Mouse (Mus musculus) stomach, embryonic 16.5 days (tissue): ENCODE data around the gene Apaf1. TPM values are rescaled to one million over a fixed set of nuclear protein-coding genes. Genes with fewer than 3 reads are reported as not detected.

ENCODE experiments used
- ATAC-seq: fragments of 200-750 bp; cut with Nextera tagmentation; 2 replicates; pipeline ENCODE4 v1.8.0; 2017; ENCODE audit warnings: moderate number of reproducible peaks, moderate TSS enrichment; ENCODE audit not compliant: insufficient read depth, low FRiP score
- H3K27ac ChIP-seq: fragments of 300-500 bp; sonication (generic); 2 replicates; pipeline ENCODE4 v1.5.1; 2014; ENCODE audit warnings: low read length
- H3K27me3 ChIP-seq: fragments of 300-500 bp; sonication (generic); 2 replicates; pipeline ENCODE4 v1.6.1; 2014; ENCODE audit warnings: low read length, control low read depth, mixed read lengths; ENCODE audit not compliant: control insufficient read depth, insufficient read depth
- H3K36me3 ChIP-seq: fragments of 300-500 bp; sonication (generic); 2 replicates; pipeline ENCODE4 v1.6.1; 2014; ENCODE audit warnings: low read length; ENCODE audit not compliant: control insufficient read depth, insufficient read depth
- H3K4me1 ChIP-seq: fragments of 300-500 bp; sonication (generic); 2 replicates; pipeline ENCODE4 v1.6.1; 2014; ENCODE audit warnings: low read length, control low read depth, mixed read lengths; ENCODE audit not compliant: control insufficient read depth, insufficient read depth
- H3K4me2 ChIP-seq: fragments of 300-500 bp; sonication (generic); 2 replicates; pipeline ENCODE4 v1.6.1; 2014; ENCODE audit warnings: low read depth, low read length, mixed read lengths
- H3K4me3 ChIP-seq: fragments of 300-500 bp; sonication (generic); replicated peaks from 2 replicates; pipeline ENCODE4 v1.5.1; 2014; ENCODE audit warnings: mild to moderate bottlenecking, low read length
- H3K9ac ChIP-seq: fragments of 300-500 bp; sonication (generic); 2 replicates; pipeline ENCODE4 v1.6.1; 2014; ENCODE audit warnings: low read length
- H3K9me3 ChIP-seq: fragments of 300-500 bp; sonication (generic); replicated peaks from 2 replicates; pipeline ENCODE4 v1.6.1; 2016; ENCODE audit warnings: low read length, control low read depth; ENCODE audit not compliant: control insufficient read depth
- WGBS: fragments of 180-500 bp; shearing (Covaris S2); extraction: QIAGEN DNeasy Blood & Tissue Kit; methylation state at CpG from one replicate; pipeline ENCODE4 v1.1.7; 2014; 5-methylcytosine and 5-hydroxymethylcytosine counted together
- polyA plus RNA-seq: library from polyadenylated mRNA; unstranded; fragments of >200 nt; fragmentation: Nextera tagmentation; extraction: Ambion mirVana; gene quantifications from 2 replicates; pipeline ENCODE4 v1.2.1, GENCODE M21; 2015

Apaf1 gene
- polyA plus RNA-seq, 1 experiment from 2014 or later, result 15.1 TPM

DNA sequence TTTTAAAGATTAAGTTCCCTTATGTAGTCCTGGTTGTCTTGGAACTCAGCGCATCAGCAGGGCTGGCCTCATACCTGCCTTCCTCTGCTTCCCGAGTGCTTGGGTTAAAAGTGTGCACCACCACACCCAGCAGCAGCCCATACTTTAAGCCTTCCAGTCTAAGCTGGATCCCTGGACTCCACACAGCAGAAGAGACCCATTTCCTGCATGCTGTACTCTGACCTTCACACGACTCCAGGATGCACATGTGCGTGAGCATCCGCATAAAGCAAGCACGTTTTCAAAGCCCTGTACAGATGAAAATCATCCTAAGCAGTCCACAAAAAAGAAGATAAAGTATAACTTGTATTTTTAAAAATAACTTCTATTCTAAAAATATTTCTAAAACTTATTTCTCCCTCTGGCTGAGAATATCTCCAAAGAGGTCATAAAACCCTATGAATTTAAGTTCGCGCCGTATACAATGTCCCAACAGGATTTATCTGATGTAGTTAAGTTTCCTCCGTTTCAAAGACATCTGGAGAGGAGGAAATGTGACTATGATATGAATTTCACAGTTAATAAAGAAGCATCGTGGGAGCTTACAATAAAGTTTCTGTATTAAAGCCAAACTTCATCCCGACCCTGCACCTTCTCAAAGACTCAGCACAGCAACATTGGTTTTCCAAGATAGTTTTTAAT lies 76.6 kb downstream of the Apaf1 start:
- Histone ChIP-seq H3K9ac (no peak overlapping the region), H3K4me1 (no peaks in the 10 kb centered on the region), H3K4me2 (no peak overlapping the region), H3K9me3 (no peaks in the 10 kb centered on the region), H3K4me3 (no peak overlapping the region), H3K27me3 (no peaks in the 10 kb centered on the region), H3K27ac (no peak overlapping the region), H3K36me3 (no peaks in the 10 kb centered on the region)
- 78% methylated on average over 12 of the region's 12 CpGs for WGBS
- no peak for ATAC-seq

DNA sequence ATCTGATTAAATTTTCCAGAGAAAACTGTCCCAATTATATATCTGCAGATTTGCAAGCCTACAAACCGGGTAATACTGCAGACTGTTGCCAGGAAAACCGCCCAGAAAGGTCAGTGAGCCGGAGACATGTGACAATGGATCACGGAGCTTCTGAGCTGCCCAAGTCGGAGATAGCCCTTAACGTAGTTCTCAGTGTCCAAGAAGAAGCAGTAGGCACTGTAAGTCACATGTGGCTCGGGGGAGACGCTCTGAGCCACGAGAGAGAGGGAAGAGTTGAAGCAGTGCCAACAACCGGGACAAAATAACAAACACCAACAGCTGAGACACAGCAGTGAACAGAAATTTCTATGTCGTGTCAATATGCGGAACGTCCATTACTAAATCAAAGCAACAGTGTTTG lies 81.1 kb downstream of the Apaf1 start:
- 0 out of 2 replicates have a peak, but pooled peaks cover 4% of the 10 kb centered on the region for H3K36me3 ChIP-seq
- H3K4me3 ChIP-seq, result no peak overlapping the region
- no peaks in the 10 kb centered on the region for H3K9me3 ChIP-seq
- no peaks in the 10 kb centered on the region for H3K27me3 ChIP-seq
- 72% methylated on average over 13 of the region's 13 CpGs for WGBS
- no peak overlapping the region for H3K27ac ChIP-seq
- no peaks in the 10 kb centered on the region for H3K4me1 ChIP-seq
- no peak for ATAC-seq
- H3K9ac ChIP-seq, result no peak overlapping the region
- no peak overlapping the region for H3K4me2 ChIP-seq

DNA sequence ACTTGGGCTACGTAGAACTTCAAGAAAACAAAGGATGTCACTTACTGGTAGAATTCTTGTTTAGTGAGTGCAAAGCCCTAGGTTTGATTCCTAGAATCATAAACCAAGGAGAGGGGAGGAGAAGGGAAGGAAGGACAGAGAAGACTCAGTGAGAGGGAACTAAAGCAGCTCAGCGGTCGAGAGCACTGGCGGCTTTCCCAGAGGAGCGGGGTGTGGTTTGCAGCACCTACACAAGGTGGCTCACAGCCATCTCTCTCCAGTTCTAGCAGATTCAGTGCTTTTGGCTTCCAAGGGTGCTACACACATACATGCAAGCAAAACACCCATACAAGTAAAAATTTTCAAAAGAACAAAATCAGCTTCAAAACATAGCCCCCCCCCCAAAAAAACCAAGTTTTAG lies 82.7 kb downstream of the Apaf1 start:
- Histone ChIP-seq H3K36me3 (0 out of 2 replicates have a peak, but pooled peaks cover 4% of the 10 kb centered on the region), H3K27me3 (no peaks in the 10 kb centered on the region), H3K27ac (no peak overlapping the region), H3K4me2 (no peak overlapping the region), H3K9me3 (no peaks in the 10 kb centered on the region), H3K4me1 (no peaks in the 10 kb centered on the region), H3K9ac (no peak overlapping the region), H3K4me3 (no peak overlapping the region)
- no peak for ATAC-seq
- WGBS, result 83% methylated on average over 5 of the region's 5 CpGs

DNA sequence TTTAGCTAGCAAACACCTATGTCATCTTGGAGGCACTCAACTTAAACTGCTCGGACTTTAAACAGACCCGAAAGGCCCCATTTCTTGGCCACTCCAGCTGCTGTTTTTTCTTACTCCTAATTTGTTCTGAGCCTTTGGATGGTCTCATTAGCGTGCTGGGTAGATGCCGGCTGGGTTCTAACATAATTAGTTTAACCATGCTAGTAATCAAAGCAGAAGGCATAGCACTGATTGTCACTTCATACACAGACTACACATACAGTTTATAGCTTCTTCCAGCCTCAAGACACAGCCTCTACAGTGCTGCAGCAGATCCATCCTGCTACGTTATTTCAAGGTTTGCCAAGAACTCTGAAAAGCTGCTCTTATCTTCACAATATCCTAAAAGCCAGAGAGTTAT lies 88.7 kb downstream of the Apaf1 start:
- Histone ChIP-seq H3K27ac (no peak overlapping the region), H3K27me3 (no peaks in the 10 kb centered on the region), H3K4me2 (no peak overlapping the region), H3K4me3 (no peak overlapping the region), H3K9ac (no peak overlapping the region), H3K9me3 (no peaks in the 10 kb centered on the region), H3K4me1 (no peaks in the 10 kb centered on the region), H3K36me3 (0 out of 2 replicates have a peak, but pooled peaks cover 8% of the 10 kb centered on the region)
- no peak for ATAC-seq
- WGBS, result 87% methylated on average over 5 of the region's 5 CpGs

DNA sequence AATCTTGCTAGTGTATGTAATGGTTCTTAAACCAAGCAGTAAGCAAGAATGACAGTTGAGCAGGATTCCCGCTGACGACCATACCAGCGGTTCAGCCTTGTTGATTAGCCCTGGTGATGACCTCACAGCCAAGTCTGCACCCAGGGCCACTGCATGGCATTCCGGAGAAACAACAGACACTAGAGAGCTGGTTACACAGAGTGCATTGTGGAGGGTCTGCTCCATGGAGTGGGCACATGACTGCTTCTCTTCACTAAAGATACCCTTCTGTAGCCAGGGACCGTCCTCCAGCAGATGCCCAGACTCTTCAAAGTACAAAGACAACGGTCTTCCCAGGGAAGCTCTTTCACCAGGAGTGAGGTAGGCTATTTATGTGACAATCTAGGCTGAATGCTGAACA lies 90.3 kb downstream of the Apaf1 start:
- H3K27me3 ChIP-seq, result no peaks in the 10 kb centered on the region
- no peak for ATAC-seq
- H3K36me3 ChIP-seq, result 0 out of 2 replicates have a peak, but pooled peaks cover 8% of the 10 kb centered on the region
- H3K27ac ChIP-seq, result no peak overlapping the region
- no peaks in the 10 kb centered on the region for H3K9me3 ChIP-seq
- no peaks in the 10 kb centered on the region for H3K4me1 ChIP-seq
- no peak overlapping the region for H3K9ac ChIP-seq
- WGBS, result 87% methylated on average over 6 of the region's 6 CpGs
- no peak overlapping the region for H3K4me2 ChIP-seq
- H3K4me3 ChIP-seq, result no peak overlapping the region

DNA sequence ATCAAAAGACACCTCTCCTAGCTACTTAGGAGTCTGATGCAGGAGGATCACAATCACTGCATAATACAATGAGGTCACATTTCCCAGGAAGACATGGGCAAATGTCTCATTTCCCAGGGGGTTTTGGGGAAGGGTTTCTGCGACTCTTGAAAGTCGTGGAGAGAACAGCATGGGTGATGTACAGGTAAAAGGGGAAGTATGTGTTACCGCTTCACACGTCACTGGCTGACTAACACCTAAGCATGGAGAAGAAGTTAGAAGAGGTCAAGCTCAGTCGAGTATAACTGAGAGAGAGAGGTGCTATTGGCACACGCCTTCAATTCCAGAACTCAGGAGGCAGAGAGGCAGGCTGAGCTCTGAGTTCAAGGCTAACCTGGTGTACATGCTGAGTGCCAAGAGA lies 92.2 kb downstream of the Apaf1 start:
- 0 out of 2 replicates have a peak, but pooled peaks cover 4% of the 10 kb centered on the region for H3K36me3 ChIP-seq
- no peaks in the 10 kb centered on the region for H3K4me1 ChIP-seq
- ATAC-seq, result no peak
- no peak overlapping the region for H3K27ac ChIP-seq
- H3K4me3 ChIP-seq, result no peak overlapping the region
- H3K9ac ChIP-seq, result no peak overlapping the region
- no peaks in the 10 kb centered on the region for H3K9me3 ChIP-seq
- WGBS, result 89% methylated on average over 6 of the region's 6 CpGs
- H3K27me3 ChIP-seq, result no peaks in the 10 kb centered on the region
- no peak overlapping the region for H3K4me2 ChIP-seq

DNA sequence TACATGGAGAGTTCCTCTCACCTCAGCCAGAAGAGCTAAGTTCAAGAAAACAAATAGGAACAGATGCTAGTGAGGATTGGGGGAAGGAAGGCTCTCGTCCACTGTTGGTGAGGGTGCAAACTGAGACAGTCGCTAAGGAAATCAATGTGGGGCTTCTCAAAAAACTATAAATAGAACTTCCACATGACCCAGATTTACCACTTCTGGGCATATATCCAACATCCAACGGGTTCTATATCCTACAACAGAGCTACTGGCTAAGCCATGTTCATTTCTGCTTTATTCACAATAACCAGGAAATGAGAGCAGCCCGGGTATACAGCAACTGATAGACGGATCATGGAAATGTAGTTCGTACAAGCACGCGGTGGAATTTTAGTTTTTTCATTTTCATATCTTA lies 99.5 kb downstream of the Apaf1 start:
- ATAC-seq, result no peak
- Histone ChIP-seq H3K4me1 (peaks cover 7% of the 10 kb centered on the region; the same call in 1 of the 2 replicates), H3K9me3 (no peaks in the 10 kb centered on the region), H3K9ac (no peak overlapping the region), H3K27me3 (no peaks in the 10 kb centered on the region), H3K27ac (no peak overlapping the region), H3K4me3 (no peak overlapping the region), H3K4me2 (no peak overlapping the region), H3K36me3 (no peaks in the 10 kb centered on the region)
- WGBS, result 50% methylated on average over 8 of the region's 8 CpGs

DNA sequence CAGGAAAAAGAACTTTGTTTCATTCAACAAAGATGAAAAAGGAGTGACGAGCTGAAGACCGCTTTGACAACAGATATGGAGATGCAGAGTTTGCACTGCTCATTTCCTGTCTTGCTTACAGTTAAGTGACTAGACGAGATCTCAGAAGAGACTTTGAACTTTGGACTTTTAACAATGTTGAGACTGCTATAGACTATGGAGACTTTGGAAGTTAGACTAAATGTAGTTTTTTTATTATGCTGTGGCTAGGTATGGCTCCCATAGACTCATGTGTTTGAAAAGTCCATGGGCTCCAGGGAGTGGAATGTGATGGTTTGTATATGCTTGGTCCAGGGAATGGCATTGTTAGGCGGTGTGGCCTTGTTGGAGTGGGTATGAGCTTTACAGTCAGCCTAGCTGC lies 100.8 kb downstream of the Apaf1 start:
- H3K4me1 ChIP-seq, result peaks cover 7% of the 10 kb centered on the region; the same call in 1 of the 2 replicates
- no peaks in the 10 kb centered on the region for H3K9me3 ChIP-seq
- no peak overlapping the region for H3K4me2 ChIP-seq
- H3K9ac ChIP-seq, result no peak overlapping the region
- H3K27me3 ChIP-seq, result no peaks in the 10 kb centered on the region
- 91% methylated on average over 4 of the region's 4 CpGs for WGBS
- H3K4me3 ChIP-seq, result no peak overlapping the region
- H3K36me3 ChIP-seq, result no peaks in the 10 kb centered on the region
- ATAC-seq, result no peak
- H3K27ac ChIP-seq, result no peak overlapping the region

DNA sequence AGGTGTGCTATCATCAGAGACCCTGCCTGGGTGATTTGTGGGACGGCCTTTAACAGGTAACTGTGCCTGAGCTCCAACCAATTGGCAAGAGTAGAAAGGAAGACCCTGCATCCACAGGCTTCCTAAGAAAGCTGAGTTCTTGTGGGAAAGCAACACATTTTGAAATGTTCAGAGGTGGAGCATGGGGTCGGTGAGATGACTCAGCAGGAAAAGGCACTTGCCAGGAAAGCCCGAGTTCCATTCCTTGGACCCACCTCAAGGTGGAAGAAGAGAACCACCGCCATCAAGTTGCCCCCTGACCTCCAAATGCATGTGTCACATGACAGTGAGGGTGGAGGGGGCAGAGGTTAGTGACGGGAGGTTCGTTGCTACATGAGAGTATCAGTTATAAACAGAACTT lies 108.1 kb downstream of the Apaf1 start:
- no peak for ATAC-seq
- 75% methylated on average over 6 of the region's 6 CpGs for WGBS
- no peak overlapping the region for H3K4me2 ChIP-seq
- peaks cover 5% of the 10 kb centered on the region for H3K4me1 ChIP-seq
- no peak overlapping the region for H3K9ac ChIP-seq
- peaks cover 2% of the 10 kb centered on the region; the same call in 1 of the 2 replicates for H3K27me3 ChIP-seq
- H3K36me3 ChIP-seq, result no peaks in the 10 kb centered on the region
- H3K27ac ChIP-seq, result no peak overlapping the region
- H3K4me3 ChIP-seq, result no peak overlapping the region
- no peaks in the 10 kb centered on the region for H3K9me3 ChIP-seq
